Mouse (Mus musculus): ENCODE data around the gene Slc12a5. TPM values are rescaled to one million over a fixed set of nuclear protein-coding genes. Genes with fewer than 3 reads are reported as not detected.
A peak's percentile ranks its signal among the peaks of the same experiment; 100 is the strongest.

Slc12a5 gene
- polyA plus RNA-seq, 3 experiments from 2014 or later = 0.21 to 0.33 TPM; not detected in 1

GRCm38 (mm10) chr2:165034131-165035057, 73.8 kb downstream of the Slc12a5 start, which contains the start of gene Ncoa5:
TSS of gene Ncoa5 (minus strand) at chr2:165034867.
- peak; percentile 97 for ATAC-seq

DNA sequence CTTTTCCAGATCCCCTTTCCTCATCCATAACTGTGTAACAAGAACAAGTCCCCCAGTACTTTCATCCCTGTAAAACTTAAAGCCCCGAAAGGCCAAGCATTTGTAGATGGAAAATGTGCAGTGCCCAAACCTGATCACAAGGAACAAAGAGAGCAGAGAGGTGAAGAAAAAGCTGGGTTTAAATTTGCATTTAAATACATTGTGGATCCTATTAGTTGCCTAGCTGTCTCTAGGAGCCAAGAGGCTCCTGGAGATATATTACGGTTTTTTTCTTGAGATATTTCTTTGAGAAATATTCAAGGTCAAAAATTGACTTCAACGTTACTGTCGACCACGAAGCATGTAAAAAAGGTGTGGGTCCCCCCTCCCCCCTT, 74.4 kb downstream of the Slc12a5 start:
- ATAC-seq = peak; percentile 33

DNA sequence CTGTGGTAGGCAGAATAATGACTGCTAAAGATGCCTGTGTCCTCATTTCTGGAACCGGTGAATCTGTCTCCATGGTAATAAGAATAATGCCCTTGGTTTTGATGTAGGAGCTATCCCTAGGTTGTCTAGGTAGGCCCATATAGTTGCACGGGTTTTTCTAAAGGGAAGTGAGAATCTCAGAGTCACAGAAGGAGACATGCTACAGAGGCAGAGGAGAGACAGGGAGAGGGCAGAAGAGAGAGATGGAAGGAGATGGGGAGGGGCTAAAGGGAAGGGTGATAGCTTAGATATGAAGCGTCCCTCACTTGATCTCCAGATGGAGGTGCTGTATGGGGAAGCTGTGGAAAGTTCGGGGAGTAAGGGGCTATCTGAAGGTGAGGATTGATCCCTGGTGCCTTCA, 76.8 kb downstream of the Slc12a5 start:
- no peak for ATAC-seq

GRCm38 (mm10) chr2:165042126-165042525, 81.5 kb downstream of the Slc12a5 start:
- ATAC-seq = no peak

DNA sequence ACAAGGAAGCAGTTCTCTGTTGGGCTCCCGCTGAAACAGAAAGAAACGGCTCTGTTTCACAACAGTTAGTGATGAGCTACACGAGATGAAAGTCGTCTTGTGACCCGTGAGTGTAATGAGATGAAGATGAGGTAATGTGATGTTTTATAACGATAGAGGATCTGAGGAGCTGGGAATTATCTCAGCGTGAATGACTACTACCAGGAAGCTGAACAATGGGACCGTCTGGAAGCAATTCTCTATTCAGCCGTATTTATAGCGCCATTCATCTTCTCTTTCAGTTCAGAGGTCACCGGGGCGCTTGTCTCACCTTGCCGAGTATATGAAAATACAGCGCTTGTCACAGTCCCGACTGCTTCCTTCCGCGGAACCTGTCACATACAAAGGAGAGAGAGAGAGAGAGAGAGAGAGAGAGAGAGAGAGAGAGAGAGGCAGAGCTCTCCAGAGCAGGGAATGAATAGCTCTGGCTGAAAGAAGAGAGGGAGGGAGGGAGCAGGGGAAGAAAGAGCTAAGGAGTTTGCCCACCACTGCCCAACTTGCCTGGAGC, 82.6 kb downstream of the Slc12a5 start:
- ATAC-seq = no peak

DNA sequence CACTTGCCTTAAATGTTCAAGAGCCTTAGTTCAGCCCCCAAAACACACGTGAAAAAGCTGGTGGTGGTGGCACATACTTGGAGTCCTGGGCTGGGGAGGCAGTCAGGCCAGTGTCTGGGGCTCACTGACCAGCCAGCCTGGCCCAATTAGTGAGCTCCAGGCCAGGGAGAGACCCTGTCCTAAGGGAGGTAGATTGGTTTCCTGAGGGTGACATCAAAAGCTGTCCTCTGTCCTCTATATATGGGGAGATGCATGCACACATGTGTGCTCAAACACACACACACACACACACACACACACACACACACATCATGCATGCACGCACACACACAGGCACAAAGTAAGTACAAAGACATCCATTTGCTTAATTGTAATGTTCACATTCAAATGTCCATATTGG, 83.1 kb downstream of the Slc12a5 start:
- ATAC-seq = no peak

- no peak for ATAC-seq
These were observed 88.4 kb downstream of the Slc12a5 start for GRCm38 (mm10) chr2:165049044-165049443.

Other genes with a start within 250 kb of the Slc12a5 start
- gene Spint5, start 245.5 kb upstream of the Slc12a5 start, polyA plus RNA-seq (2017; shearing (Covaris generic)) = not detected
- not detected for gene Wfdc3, start 214.9 kb upstream of the Slc12a5 start, polyA plus RNA-seq (2017; shearing (Covaris generic))
- gene Dnttip1, start 214.8 kb upstream of the Slc12a5 start, polyA plus RNA-seq (2017; shearing (Covaris generic)) = 1 to 10 TPM; 3.8 to 7.8 (median 5.0) TPM
- 100 to 1,000 TPM in 1 of 3 experiments, 10 to 100 TPM in 1, 1 to 10 TPM in 1; 7.9 to 171 (median 15.0) TPM for gene Ube2c, start 190.9 kb upstream of the Slc12a5 start, polyA plus RNA-seq (2017; shearing (Covaris generic))
- gene Tnnc2, start 180.8 kb upstream of the Slc12a5 start, polyA plus RNA-seq (2017; shearing (Covaris generic)) = not detected
- 1 to 10 TPM; 5.2 to 9.7 (median 6.4) TPM for gene Snx21, start 175.0 kb upstream of the Slc12a5 start, polyA plus RNA-seq (2017; shearing (Covaris generic))
- gene Acot8, start 155.9 kb upstream of the Slc12a5 start, polyA plus RNA-seq (2017; shearing (Covaris generic)) = 10 to 100 TPM; 34.5 to 45.6 (median 39.3) TPM
- 1 to 10 TPM; 3.7 to 6.1 (median 4.8) TPM for gene Zswim3, start 155.7 kb upstream of the Slc12a5 start, polyA plus RNA-seq (2017; shearing (Covaris generic))
- 10 to 100 TPM; 17.5 to 25.7 (median 22.5) TPM for gene Zswim1, start 138.1 kb upstream of the Slc12a5 start, polyA plus RNA-seq (2017; shearing (Covaris generic))
- not detected for gene Spata25, start 132.3 kb upstream of the Slc12a5 start, polyA plus RNA-seq (2017; shearing (Covaris generic))
- 100 to 1,000 TPM; 206 to 247 (median 207) TPM for gene Ctsa, start 127.9 kb upstream of the Slc12a5 start, polyA plus RNA-seq (2017; shearing (Covaris generic))
- 1 to 10 TPM; 1.0 to 2.7 (median 1.1) TPM for gene Neurl2, start 127.3 kb upstream of the Slc12a5 start, polyA plus RNA-seq (2017; shearing (Covaris generic))
- 1 to 10 TPM in 2 of 3 experiments, under 1 TPM in 1; 0.50 to 3.0 (median 1.3) TPM for gene Pltp, start 103.1 kb upstream of the Slc12a5 start, polyA plus RNA-seq (2017; shearing (Covaris generic))
- 100 to 1,000 TPM; 110 to 126 (median 112) TPM for gene Pcif1, start 81.5 kb upstream of the Slc12a5 start, polyA plus RNA-seq (2017; shearing (Covaris generic))
- gene Zfp335, start 49.0 kb upstream of the Slc12a5 start, polyA plus RNA-seq (2017; shearing (Covaris generic)) = 1 to 10 TPM; 6.2 to 7.4 (median 6.8) TPM
- 1 to 10 TPM; 1.3 to 2.6 (median 2.6) TPM for gene Mmp9, start 20.0 kb upstream of the Slc12a5 start, polyA plus RNA-seq (2017; shearing (Covaris generic))
- 10 to 100 TPM; 15.3 to 40.6 (median 24.8) TPM for gene Ncoa5, start 74.1 kb downstream of the Slc12a5 start, polyA plus RNA-seq (2017; shearing (Covaris generic))
- 1 to 10 TPM; 1.9 to 2.7 (median 2.2) TPM for gene Cd40, start 94.8 kb downstream of the Slc12a5 start, polyA plus RNA-seq (2017; shearing (Covaris generic))
- gene 1700025C18Rik, start 129.9 kb downstream of the Slc12a5 start, polyA plus RNA-seq (2017; shearing (Covaris generic)) = not detected

All from inflammation-experienced regulatory T-cells, adult 6 months (primary cell).